Mouse (Mus musculus): ENCODE measurements around the gene Gsap. TPM values are rescaled to one million over a fixed set of nuclear protein-coding genes. Genes with fewer than 3 reads are reported as not detected.
A peak's percentile ranks its signal among the peaks of the same experiment; 100 is the strongest.
"Not testable (repeated sequence)": the region's sequence is repeated elsewhere in the genome, so short reads cannot be mapped to it uniquely, and the experiment has no call there.

Gene Gsap
- total and polyA plus RNA-seq, 3 experiments = 0.62 to 5.9 (median 3.9) TPM

DNA sequence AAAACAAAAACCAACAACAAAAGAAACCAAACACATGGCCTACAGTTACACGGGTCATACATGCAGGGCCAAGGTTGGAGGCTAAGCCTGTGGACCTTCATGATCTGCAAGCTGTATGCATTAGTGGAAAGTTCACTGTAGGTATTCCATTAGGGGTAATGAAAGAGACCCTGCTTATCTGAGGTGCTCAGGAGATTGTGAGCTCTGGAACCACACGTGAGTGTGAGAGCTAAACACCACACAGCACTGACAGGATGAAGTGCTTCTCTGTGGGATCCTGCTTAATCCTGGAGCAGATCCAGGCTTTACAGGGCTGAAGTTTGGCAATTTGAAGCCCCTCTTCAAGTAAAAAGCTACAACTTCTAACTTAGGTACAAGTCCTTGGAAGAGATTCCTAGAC, 134.1 kb downstream of the Gsap start:
- DNase-seq = no peak

DNA sequence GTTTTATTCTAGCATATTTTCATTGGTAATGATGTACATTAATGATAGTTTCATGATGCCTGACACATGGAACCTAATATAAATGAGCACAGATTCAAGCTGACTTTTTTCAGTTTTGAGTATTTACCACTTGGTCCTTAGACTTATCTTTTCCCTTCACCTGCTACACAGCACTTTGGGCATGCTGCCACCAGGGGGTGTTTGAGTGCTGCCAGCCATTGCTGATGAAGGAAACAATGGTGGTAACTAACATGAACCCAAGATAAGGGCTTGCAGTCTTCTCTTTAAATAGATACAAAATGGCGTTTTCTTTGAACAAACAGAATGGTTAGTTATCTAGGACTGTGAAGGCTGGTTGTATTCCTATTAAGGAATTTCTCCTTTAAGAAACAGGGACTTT, 140.4 kb downstream of the Gsap start:
- DNase-seq = peak; percentile 68

DNA sequence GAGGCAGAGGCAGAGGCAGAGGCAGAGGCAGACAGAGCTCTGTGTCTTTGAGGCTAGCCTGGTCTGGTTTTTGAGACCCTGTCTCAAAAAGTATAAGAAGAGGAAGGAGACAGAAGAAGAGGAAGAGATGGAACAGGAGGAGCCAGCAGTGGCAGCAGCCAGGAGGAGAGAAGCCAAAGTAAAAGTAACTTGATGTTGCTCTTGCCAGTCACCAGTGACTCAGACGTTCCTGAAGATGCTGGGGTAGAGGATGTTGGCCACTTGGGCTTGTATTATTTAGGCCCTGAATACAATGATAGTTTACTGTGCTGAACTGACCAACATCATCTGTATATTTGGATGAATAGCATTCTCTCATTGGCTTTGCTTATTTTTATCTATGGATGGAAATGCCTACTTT, 142.5 kb downstream of the Gsap start:
- no peak for DNase-seq

DNA sequence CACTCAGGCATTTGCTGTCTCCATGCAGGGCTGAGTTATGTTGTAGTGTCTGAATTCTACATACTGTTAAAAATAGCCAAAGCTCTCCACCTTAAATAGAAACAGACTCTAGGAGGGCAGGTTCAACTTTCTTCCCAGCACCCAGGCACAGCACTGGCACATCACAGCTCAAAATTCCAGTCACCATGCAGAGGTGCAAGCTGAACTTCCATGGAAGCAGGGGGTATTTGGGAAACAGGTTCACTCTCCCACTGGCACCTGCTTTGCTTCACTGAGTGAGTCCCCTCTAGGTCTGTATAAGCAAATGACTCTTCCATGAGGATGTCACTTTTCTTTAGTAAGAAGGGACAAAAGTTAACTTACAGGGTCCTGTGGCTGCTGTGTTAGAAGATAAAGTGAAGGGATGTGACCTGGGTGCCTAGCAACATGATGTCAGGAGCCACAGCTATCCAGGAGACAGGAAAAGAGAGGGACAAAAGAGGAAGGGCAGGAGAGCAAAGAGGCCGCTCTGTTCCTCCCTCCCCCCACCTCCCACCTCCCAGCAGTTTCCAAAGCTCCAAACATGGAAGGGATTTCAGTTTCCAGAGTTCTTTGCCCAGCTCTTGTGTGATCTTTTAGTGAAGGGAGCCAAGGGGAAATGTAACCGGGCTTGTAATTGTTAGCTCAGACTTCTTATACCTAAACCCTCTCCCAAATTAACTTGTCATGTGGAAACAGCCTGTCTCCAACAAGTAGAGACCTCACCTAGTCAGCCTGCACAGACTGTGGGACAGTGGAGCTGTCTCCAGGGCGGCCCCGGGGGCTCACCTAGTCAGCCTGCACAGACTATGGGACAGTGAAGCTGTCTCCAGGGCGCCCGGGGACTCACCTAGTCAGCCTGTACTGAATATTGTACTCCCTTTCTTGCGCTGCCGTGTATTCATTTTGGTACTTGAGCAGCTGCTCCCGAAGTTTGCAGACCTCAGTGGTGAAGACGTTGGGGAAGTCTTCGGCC, 143.9 kb downstream of the Gsap start:
- DNase-seq = no peak

DNA sequence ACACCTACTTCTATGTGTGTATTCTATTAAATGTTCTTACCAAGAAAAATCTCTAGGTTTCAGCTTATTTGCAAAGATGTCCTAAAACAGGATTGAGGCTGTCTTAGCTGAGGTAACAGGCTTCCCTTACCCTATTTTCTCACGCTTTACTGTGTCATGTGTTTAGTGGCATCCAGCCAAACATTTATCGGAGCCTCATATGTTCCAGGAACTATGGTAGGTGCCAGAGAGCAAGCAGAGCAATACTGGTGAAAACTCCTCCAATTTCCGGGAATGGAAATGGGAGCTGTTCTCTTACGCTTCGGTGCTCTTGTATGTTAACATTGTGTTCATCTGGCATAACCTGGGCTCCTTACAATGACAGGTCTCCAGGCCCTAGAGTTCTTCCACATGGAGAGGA, 145.6 kb downstream of the Gsap start:
- peak; percentile 5 for DNase-seq

DNA sequence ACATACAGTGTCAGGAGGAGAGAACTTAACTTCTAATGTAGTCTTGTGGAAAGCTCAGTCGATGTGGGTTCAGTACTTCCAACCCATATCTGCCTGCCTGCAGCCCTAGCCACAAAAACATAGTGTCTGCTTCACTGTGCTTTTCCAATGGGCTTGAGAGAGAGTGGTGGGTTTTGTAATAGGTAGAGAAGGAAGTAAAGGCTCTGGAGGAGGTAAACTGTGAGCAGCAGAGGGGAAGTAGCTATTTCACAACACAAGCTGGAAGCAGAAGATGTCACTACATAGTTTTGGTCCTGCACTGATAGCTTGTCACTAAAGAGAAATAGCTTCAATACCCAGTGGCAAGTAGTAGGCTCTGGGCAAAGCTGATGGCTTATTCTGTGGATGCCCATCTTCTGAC, 146.1 kb downstream of the Gsap start:
- no peak for DNase-seq

DNA sequence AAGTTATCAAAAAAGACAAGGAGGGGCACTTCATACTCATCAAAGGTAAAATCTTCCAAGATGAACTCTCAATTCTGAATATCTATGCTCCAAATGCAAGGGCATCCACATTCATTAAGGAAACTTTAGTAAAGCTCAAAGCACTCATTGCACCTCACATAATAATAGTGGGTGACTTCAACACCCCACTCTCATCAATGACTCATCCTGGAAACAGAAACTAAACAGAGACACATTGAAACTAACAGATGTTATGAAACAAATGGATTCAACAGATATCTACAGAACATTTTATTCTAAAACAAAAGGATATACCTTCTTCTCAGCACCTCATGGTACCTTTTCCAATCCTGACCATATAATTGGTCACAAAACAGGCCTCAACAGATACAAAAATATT, 156.2 kb downstream of the Gsap start:
- DNase-seq = not testable (repeated sequence)

DNA sequence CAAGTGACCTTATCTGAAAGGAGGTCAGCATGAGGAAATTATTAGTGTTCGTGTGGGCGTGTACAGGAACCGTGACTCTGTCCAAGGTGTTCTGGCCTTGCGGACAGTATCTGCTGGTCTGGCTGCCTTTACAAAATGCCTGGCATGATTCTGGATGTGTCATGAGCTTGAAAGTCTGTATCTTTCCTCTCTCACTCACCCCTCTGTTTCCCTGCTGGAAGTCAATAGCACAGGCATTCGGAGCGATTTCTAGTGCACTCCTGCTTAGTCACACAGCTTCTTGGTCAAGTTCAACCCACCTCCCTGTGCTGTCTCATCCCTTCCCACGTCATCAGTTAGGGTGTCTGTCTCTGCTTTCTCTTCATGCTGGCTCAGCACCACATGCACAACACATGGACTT, 162.3 kb downstream of the Gsap start:
- peak; percentile 61 for DNase-seq

DNA sequence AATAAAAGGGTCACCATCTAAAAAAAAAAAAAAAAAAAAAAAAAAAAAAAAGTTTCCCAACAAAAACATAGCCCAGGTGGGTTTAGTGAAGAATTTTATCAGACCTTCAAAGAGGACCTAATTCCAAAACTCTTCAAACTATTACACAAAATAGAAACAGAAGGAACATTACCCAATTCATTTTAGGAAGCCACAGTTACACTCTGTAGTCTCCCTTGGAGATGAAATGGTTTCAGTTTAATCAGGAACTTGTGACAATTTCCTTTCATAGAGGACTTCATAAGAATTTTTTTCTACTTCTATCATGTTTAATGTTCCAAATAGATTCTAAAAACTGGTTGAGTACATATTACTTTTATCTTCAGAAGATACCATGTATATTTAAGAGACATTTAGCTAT, 165.6 kb downstream of the Gsap start:
- DNase-seq = no peak

DNA sequence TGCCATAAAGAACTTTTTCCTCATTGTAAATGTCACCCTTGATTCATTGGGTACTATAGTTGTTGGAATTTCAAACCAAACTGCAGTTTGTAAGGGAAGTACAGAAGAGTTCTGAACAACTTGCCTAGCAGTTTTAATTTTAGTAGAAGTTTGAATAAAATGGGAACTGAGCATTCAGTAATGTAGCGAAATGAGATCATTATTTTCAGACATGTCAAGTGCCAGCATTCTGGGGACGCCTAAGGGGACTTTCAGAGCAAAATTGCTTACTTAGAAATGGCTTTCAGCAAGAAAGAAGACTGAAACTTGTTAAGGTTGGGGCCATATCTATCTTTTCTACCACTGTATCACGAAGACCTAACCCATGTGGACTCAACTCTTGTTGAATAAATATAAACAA, 172.6 kb downstream of the Gsap start:
- no peak for DNase-seq

DNA sequence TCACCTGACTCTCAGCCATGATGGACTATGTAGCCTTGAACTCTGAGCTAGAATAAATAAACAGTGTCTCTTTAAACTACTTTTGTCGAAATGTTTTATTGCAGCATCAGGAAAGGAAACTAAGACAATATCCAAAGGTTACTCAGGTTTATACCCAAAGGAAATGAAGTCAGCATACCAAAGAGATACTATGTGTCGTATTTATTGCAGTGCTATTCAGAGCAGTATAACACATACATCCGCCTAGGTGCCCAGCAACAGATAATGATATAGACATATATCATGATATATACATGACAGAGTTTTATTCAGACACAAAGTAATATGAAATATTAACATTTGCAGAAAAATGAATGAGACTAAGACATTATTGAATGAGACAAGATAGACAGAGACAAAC, 177.3 kb downstream of the Gsap start:
- DNase-seq = no peak

Other genes starting within 250 kb of the Gsap start
- 10 to 100 TPM; 11.7 to 14.6 TPM for gene Rsbn1l, start 229.9 kb upstream of the Gsap start, total RNA-seq (2021)
- gene Rsbn1l, start 229.9 kb upstream of the Gsap start, polyA plus RNA-seq (2012; rRNA removed) = 4.5 and 4.9 TPM in 2 replicates
- gene Ptpn12, start 130.3 kb upstream of the Gsap start, total RNA-seq (2021) = 10 to 100 TPM; 47.4 to 54.4 TPM
- gene Ptpn12, start 130.3 kb upstream of the Gsap start, polyA plus RNA-seq (2012; rRNA removed) = 20.2 and 21.6 TPM in 2 replicates
- 10 to 100 TPM in 1 of 2 experiments, 1 to 10 TPM in 1; 5.3 to 10.1 TPM for gene Fgl2, start 186.4 kb downstream of the Gsap start, total RNA-seq (2021)
- 4.8 and 5.6 TPM in 2 replicates for gene Fgl2, start 186.4 kb downstream of the Gsap start, polyA plus RNA-seq (2012; rRNA removed)
- gene Ccdc146, start 238.4 kb downstream of the Gsap start, total RNA-seq (2021) = under 1 TPM; 0.14 TPM
- 0.18 TPM in 1 of 2 replicates, not detected in the other for gene Ccdc146, start 238.4 kb downstream of the Gsap start, polyA plus RNA-seq (2012; rRNA removed)
- 10 to 100 TPM; 11.2 to 15.1 TPM for gene Fam185a, start 238.7 kb downstream of the Gsap start, total RNA-seq (2021)
- gene Fam185a, start 238.7 kb downstream of the Gsap start, polyA plus RNA-seq (2012; rRNA removed) = 5.7 and 7.9 TPM in 2 replicates

Measured in adrenal gland, adult 2 months (tissue).